Mouse (Mus musculus) CH12.LX (cell line): ENCODE data around the gene Fzd10. TPM values are rescaled to one million over a fixed set of nuclear protein-coding genes. Genes with fewer than 3 reads are reported as not detected.

Experiments
- DNase-seq: peaks from one replicate; pipeline ENCODE4 v3.0.0-alpha.2; 2013; ENCODE audit errors: extremely low read depth
- H3K27ac ChIP-seq: 2 replicates; pipeline ENCODE4 v1.5.1; 2012; ENCODE audit warnings: low read depth, mild to moderate bottlenecking, control low read depth, moderate library complexity; ENCODE audit not compliant: insufficient read depth
- H3K27me3 ChIP-seq: replicated peaks from 2 replicates; pipeline ENCODE3; 2012; ENCODE audit warnings: inconsistent platforms
- H3K36me3 ChIP-seq, 2 experiments: replicated peaks in 1 of 2; 2 replicates each; pipeline versions ENCODE3 to v1.6.1; 2012; ENCODE audit warnings: inconsistent platforms in 1 of 2, low read length in 1 of 2, mild to moderate bottlenecking in 1 of 2, mixed read lengths in 1 of 2, moderate library complexity in 1 of 2; ENCODE audit not compliant: control insufficient read depth in 1 of 2, insufficient read depth in 1 of 2
- H3K4me1 ChIP-seq, 2 experiments: 2 replicates each; pipeline ENCODE4 v1.6.1; 2012; ENCODE audit warnings: inconsistent platforms in 1 of 2, moderate library complexity in 1 of 2; ENCODE audit not compliant: insufficient read depth in 2 of 2, control insufficient read depth in 1 of 2
- H3K4me2 ChIP-seq: 2 replicates; pipeline ENCODE4 v1.6.1; 2012; ENCODE audit warnings: low read depth, mild to moderate bottlenecking, control low read depth; ENCODE audit not compliant: poor library complexity, insufficient read depth, severe bottlenecking
- H3K4me3 ChIP-seq, 3 experiments: fragments of 150-350 bp in 1 of 3; sonication (generic) in 1 of 3; replicated peaks in 1 of 3; 2 replicates each; pipeline versions ENCODE3 to v1.5.1; 2011 to 2012; ENCODE audit warnings: low read depth in 2 of 3, low read length in 2 of 3, mild to moderate bottlenecking in 2 of 3, moderate library complexity in 2 of 3, control low read depth in 1 of 3, improper control_type of control experiment in 1 of 3, inconsistent platforms in 1 of 3, mixed read lengths in 1 of 3; ENCODE audit not compliant: poor library complexity in 1 of 3
- H3K79me2 ChIP-seq: replicated peaks from 2 replicates; pipeline ENCODE4 v1.6.1; 2012; ENCODE audit warnings: mild to moderate bottlenecking, moderate library complexity; ENCODE audit not compliant: control insufficient read depth, poor library complexity, insufficient read depth, severe bottlenecking; ENCODE audit errors: extremely low read depth
- H3K9ac ChIP-seq: 2 replicates; pipeline ENCODE4 v1.6.1; 2012; ENCODE audit warnings: low read depth, mild to moderate bottlenecking, control low read depth, moderate library complexity; ENCODE audit not compliant: insufficient read depth
- H3K9me3 ChIP-seq: replicated peaks from 2 replicates; pipeline ENCODE3; 2012; ENCODE audit warnings: low read length, inconsistent platforms, mixed read lengths
- BHLHE40 ChIP-seq: IDR thresholded peaks from 2 replicates; pipeline ENCODE4 v1.6.1; 2011; ENCODE audit warnings: mild to moderate bottlenecking, low read depth, low read length, improper control_type of control experiment
- CTCF ChIP-seq, 2 experiments: IDR thresholded peaks in 1 of 2; conservative IDR thresholded peaks in 1 of 2; 2 replicates each; pipeline ENCODE4 v1.5.1; 2011 to 2012; ENCODE audit warnings: low read depth in 2 of 2, low read length in 2 of 2, improper control_type of control experiment in 1 of 2, inconsistent platforms in 1 of 2, mild to moderate bottlenecking in 1 of 2, moderate library complexity in 1 of 2
- ELF1 ChIP-seq: IDR thresholded peaks from 2 replicates; pipeline ENCODE4 v1.6.1; 2014; ENCODE audit warnings: low read depth, mild to moderate bottlenecking, inconsistent platforms, low read length, improper control_type of control experiment
- EP300 ChIP-seq: IDR thresholded peaks from 2 replicates; pipeline ENCODE4 v1.6.1; 2011; ENCODE audit warnings: low read length, improper control_type of control experiment
- GABPA ChIP-seq: IDR thresholded peaks from 2 replicates; pipeline ENCODE4 v1.6.1; 2012; ENCODE audit warnings: low read depth, low read length, improper control_type of control experiment, inconsistent platforms; ENCODE audit not compliant: insufficient replicate concordance
- HCFC1 ChIP-seq: IDR thresholded peaks from 2 replicates; pipeline ENCODE4 v1.6.1; 2012; ENCODE audit warnings: low read depth, mild to moderate bottlenecking, inconsistent platforms, low read length, improper control_type of control experiment
- JUN ChIP-seq: IDR thresholded peaks from 2 replicates; pipeline ENCODE4 v1.6.1; 2011; ENCODE audit warnings: low read depth, mild to moderate bottlenecking, low read length, improper control_type of control experiment, moderate library complexity; ENCODE audit not compliant: insufficient read depth
- MAX ChIP-seq: IDR thresholded peaks from 2 replicates; pipeline ENCODE4 v1.6.1; 2011; ENCODE audit warnings: low read length, improper control_type of control experiment
- MEF2A ChIP-seq: IDR thresholded peaks from 2 replicates; pipeline ENCODE4 v1.6.1; 2014; ENCODE audit warnings: low read depth, mild to moderate bottlenecking, inconsistent platforms, low read length, improper control_type of control experiment, borderline replicate concordance
- NRF1 ChIP-seq: IDR thresholded peaks from 2 replicates; pipeline ENCODE4 v1.6.1; 2014; ENCODE audit warnings: low read depth, mild to moderate bottlenecking, inconsistent platforms, low read length, improper control_type of control experiment, moderate library complexity
- PAX5 ChIP-seq: IDR thresholded peaks from 2 replicates; pipeline ENCODE4 v1.6.1; 2012; ENCODE audit warnings: low read length, inconsistent platforms, mixed read lengths
- POLR2A ChIP-seq: IDR thresholded peaks from 2 replicates; pipeline ENCODE4 v1.6.1; 2011; ENCODE audit warnings: low read depth, mild to moderate bottlenecking, improper control_type of control experiment, low read length
- RAD21 ChIP-seq: IDR thresholded peaks from 2 replicates; pipeline ENCODE4 v1.6.1; 2011; ENCODE audit warnings: low read depth, mild to moderate bottlenecking, low read length, improper control_type of control experiment, moderate library complexity
- RCOR1 ChIP-seq: conservative IDR thresholded peaks from 2 replicates; pipeline ENCODE4 v1.6.1; 2012; ENCODE audit warnings: low read depth, mild to moderate bottlenecking, inconsistent platforms, low read length, improper control_type of control experiment
- SMC3 ChIP-seq: IDR thresholded peaks from 2 replicates; pipeline ENCODE4 v1.6.1; 2011; ENCODE audit warnings: low read depth, low read length, improper control_type of control experiment
- TBP ChIP-seq: conservative IDR thresholded peaks from 2 replicates; pipeline ENCODE4 v1.6.1; 2011; ENCODE audit warnings: low read depth, low read length, improper control_type of control experiment
- TCF12 ChIP-seq: IDR thresholded peaks from 2 replicates; pipeline ENCODE4 v1.6.1; 2014; ENCODE audit warnings: low read depth, mild to moderate bottlenecking, inconsistent platforms, low read length, improper control_type of control experiment
- USF1 ChIP-seq: IDR thresholded peaks from 2 replicates; pipeline ENCODE4 v1.6.1; 2014; ENCODE audit warnings: low read depth, mild to moderate bottlenecking, inconsistent platforms, low read length, improper control_type of control experiment
- ZMIZ1 ChIP-seq: IDR thresholded peaks from 2 replicates; pipeline ENCODE4 v1.6.1; 2012; ENCODE audit warnings: low read depth, mild to moderate bottlenecking, inconsistent platforms, low read length, improper control_type of control experiment
- ZNF384 ChIP-seq: IDR thresholded peaks from 2 replicates; pipeline ENCODE4 v1.6.1; 2012; ENCODE audit warnings: low read depth, low read length, improper control_type of control experiment, inconsistent platforms
- dilution Hi-C: fragments of 300-500 bp; cut with MboI; formaldehyde crosslinking; loops from 2 replicates; pipeline ENCODE4 v1.14.3; 2020; ENCODE audit warnings: low sequenced_read_pairs; ENCODE audit not compliant: extremely low pct_unique_long_range_greater_than_20kb, extremely low pct_ligation_motif_present
- in situ Hi-C: fragments of 300-500 bp; cut with MboI; formaldehyde crosslinking; loops from 3 replicates; pipeline ENCODE4 v1.14.3; 2019; ENCODE audit warnings: low sequenced_read_pairs, low pct_ligation_motif_present, low pct_unique_long_range_greater_than_20kb, mixed read lengths
- polyA plus RNA-seq: library from polyadenylated mRNA; unstranded; fragments of >175 nt; gene quantifications from 2 replicates; pipeline ENCODE4 v1.2.1, GENCODE M21; 2012; ENCODE audit warnings: low read depth; ENCODE audit not compliant: insufficient read length
- total RNA-seq, 2 experiments: library from RNA; depleted of rRNA; stranded (reverse); fragments of 300-350 nt in 1 of 2; fragments of >200 nt in 1 of 2; gene quantifications; 2 replicates each; pipeline ENCODE4 v1.2.3; 2012 to 2014

Fzd10 gene
- total and polyA plus RNA-seq, 3 experiments, result not detected

GRCm38 (mm10) chr5:128552136-128552890 lies 48.3 kb upstream of the Fzd10 start:
- Histone ChIP-seq H3K9me3 (peaks cover 74% of the 10 kb centered on the region), H3K79me2 (no peaks in the 10 kb centered on the region)
- dilution Hi-C loops, result no loop called here
- no peak for DNase-seq
- no peak for TF ChIP-seq USF1
- no peak for TF ChIP-seq GABPA
- TF ChIP-seq PAX5, result no peak
- no peak for TF ChIP-seq TBP
- no peak for TF ChIP-seq ZNF384
- TF ChIP-seq JUN, result no peak
- no peak for TF ChIP-seq HCFC1
- no peak for TF ChIP-seq NRF1
- TF ChIP-seq TCF12, result no peak
- TF ChIP-seq POLR2A, result no peak
- no peak for TF ChIP-seq MEF2A
- no peak for TF ChIP-seq CTCF (conservative IDR thresholded peaks at IDR 0.05 in 1 of 2, IDR thresholded peaks at IDR 0.05 in 1 of 2; ENCODE audit: low read depth in 2 of 2, low read length in 2 of 2)
- TF ChIP-seq MAX, result no peak
- no peak for TF ChIP-seq BHLHE40
- TF ChIP-seq ZMIZ1, result no peak
- TF ChIP-seq RAD21, result no peak
- no peak for TF ChIP-seq EP300
- no peak for TF ChIP-seq ELF1
- no peak for TF ChIP-seq SMC3
- TF ChIP-seq, all 38 proteins: peak for 0
- no peak overlapping the region for H3K4me2 ChIP-seq
- H3K4me1 ChIP-seq, result no peaks in the 10 kb centered on the region
- in situ Hi-C loops, result no loop called here
- no peak overlapping the region for H3K27ac ChIP-seq
- H3K27me3 ChIP-seq, result no peaks in the 10 kb centered on the region
- H3K9ac ChIP-seq, result no peak overlapping the region
- no peak overlapping the region for H3K4me3 ChIP-seq
- H3K36me3 ChIP-seq, result no peaks in the 10 kb centered on the region

GRCm38 (mm10) chr5:128558126-128558525 lies 42.5 kb upstream of the Fzd10 start:
- in situ Hi-C loops (no loop called here), dilution Hi-C loops (no loop called here)
- no peaks in the 10 kb centered on the region for H3K27me3 ChIP-seq

More at GRCm38 (mm10) chr5:128558126-128558525, 42.5 kb upstream of the Fzd10 start:
- DNase-seq, result no peak
- Histone ChIP-seq H3K4me2 (no peak overlapping the region), H3K9ac (no peak overlapping the region)
- no peak for TF ChIP-seq SMC3
- no peak for TF ChIP-seq RCOR1
- TF ChIP-seq, all 38 proteins: peak for 0
- Histone ChIP-seq H3K4me3 (no peak overlapping the region), H3K27ac (no peak overlapping the region), H3K79me2 (no peaks in the 10 kb centered on the region), H3K36me3 (no peaks in the 10 kb centered on the region), H3K4me1 (no peaks in the 10 kb centered on the region), H3K9me3 (peaks cover 83% of the 10 kb centered on the region)
